37 mouse cellular contexts compared by ENCODE assay signal in the genomic region with DNA sequence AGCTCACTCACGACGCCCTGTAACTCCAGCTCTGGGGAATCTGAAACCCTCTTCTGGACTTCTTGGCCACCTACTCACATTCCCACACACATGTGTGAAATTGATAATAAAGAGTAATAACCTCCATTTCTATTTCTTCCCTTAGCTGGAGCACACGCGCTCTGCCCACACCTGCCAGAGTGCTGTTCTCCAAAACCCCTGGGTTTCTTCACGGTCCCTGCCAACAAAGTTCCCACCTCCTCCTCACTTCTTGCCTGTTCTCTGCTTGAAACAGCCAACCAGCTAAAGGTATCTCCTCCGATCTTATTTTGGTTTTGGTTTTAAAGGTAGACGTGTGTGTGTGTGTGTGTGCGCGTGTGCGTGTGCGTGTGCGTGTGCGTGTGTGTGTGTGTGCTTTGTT. TPM values are rescaled to one million over a fixed set of nuclear protein-coding genes. Genes with fewer than 3 reads are reported as not detected.
A peak's percentile ranks its signal among the peaks of the same experiment; 100 is the strongest.
DNase-seq lines count a peak whose midpoint lies in the region; ATAC-seq and TF ChIP-seq lines count a peak whose summit lies in the region.
"Had no signal": no experiment of that assay in that cellular context is flagged by ENCODE, and none has a peak within 500 bp of the region (broad histone marks: within the 10 kb centered on the region; RNA-seq: fewer than 3 reads in every experiment).

No protein-coding gene starts in this region.

- H3K9me3 ChIP-seq in lung, postnatal 0 days (ENCODE audit: low read length) = no peaks in the 10 kb centered on the region
- H3K9me3 ChIP-seq: embryonic facial prominence, embryonic 13.5 days; forebrain, embryonic 10.5 days; forebrain, embryonic 15.5 days; hindbrain, embryonic 12.5 days; intestine, embryonic 15.5 days; liver, embryonic 12.5 days; midbrain, embryonic 10.5 days; midbrain, embryonic 15.5 days had no signal

- WGBS in lung, postnatal 0 days = 81% methylated on average over 13 of the region's 13 CpGs

- no peak for ATAC-seq in lung, postnatal 0 days
- ATAC-seq: forebrain, embryonic 15.5 days; hindbrain, postnatal 0 days; intestine, embryonic 15.5 days; liver, embryonic 12.5 days; midbrain, embryonic 15.5 days had no signal

- no peak overlapping the region for H3K4me2 ChIP-seq in lung, postnatal 0 days (replicated peaks; ENCODE audit: low read depth, low read length)
- H3K4me2 ChIP-seq: embryonic facial prominence, embryonic 13.5 days; forebrain, embryonic 15.5 days; heart, embryonic 11.5 days; hindbrain, embryonic 12.5 days; liver, embryonic 12.5 days; midbrain, embryonic 15.5 days had no signal

- DNase-seq in frontal cortex, postnatal 36 days (ENCODE audit: low spot score in 2 of 2) = peak; percentile 43 to 49
- no peak for DNase-seq in frontal cortex, postnatal 14 days (ENCODE audit: low spot score in 2 of 2)
- DNase-seq in left cerebral cortex, postnatal 36 days (ENCODE audit: low spot score in 2 of 2) = peak; percentile 40 to 52
- no peak for DNase-seq in left cerebral cortex, postnatal 4 days
- peak; percentile 36 for DNase-seq in right cerebral cortex, postnatal 25 days
- DNase-seq in right cerebral cortex, postnatal 14 days = no peak
- DNase-seq in lung, postnatal 0 days (ENCODE audit: low spot score) = no peak
- DNase-seq: adrenal gland, postnatal 25 days; cerebellum, adult 18-20 months; cerebellum, postnatal 10 days; gastrocnemius, postnatal 36 days; heart, adult 18-20 months; heart, postnatal 36 days; kidney, adult 2 months; kidney, postnatal 4 days; lung, adult 18-20 months; thymus, postnatal 4 days had no signal

- H3K4me1 ChIP-seq in lung, postnatal 0 days (ENCODE audit: insufficient read depth, low read depth, low read length) = no peaks in the 10 kb centered on the region

- no peaks in the 10 kb centered on the region for H3K27me3 ChIP-seq in lung, postnatal 0 days (replicated peaks; ENCODE audit: insufficient read depth, low read length)
- H3K27me3 ChIP-seq: forebrain, embryonic 15.5 days; intestine, embryonic 15.5 days; midbrain, embryonic 15.5 days had no signal

- no peak for TF ChIP-seq EP300 in lung, postnatal 0 days (IDR thresholded peaks at IDR 0.05)

- H3K4me3 ChIP-seq in lung, postnatal 0 days (ENCODE audit: low read depth, low read length) = no peak overlapping the region
- H3K4me3 ChIP-seq: embryonic facial prominence, embryonic 13.5 days; forebrain, embryonic 10.5 days; forebrain, embryonic 15.5 days; hindbrain, embryonic 12.5 days; intestine, embryonic 15.5 days; liver, embryonic 12.5 days; midbrain, embryonic 10.5 days; midbrain, embryonic 15.5 days had no signal

- no peak overlapping the region for H3K27ac ChIP-seq in lung, postnatal 0 days (ENCODE audit: low read length)
- H3K27ac ChIP-seq: embryonic facial prominence, embryonic 13.5 days; forebrain, embryonic 10.5 days; forebrain, embryonic 15.5 days; hindbrain, embryonic 12.5 days; hindbrain, postnatal 0 days; midbrain, embryonic 10.5 days; midbrain, embryonic 15.5 days had no signal

- H3K36me3 ChIP-seq in lung, postnatal 0 days (ENCODE audit: insufficient read depth, low read length) = no peaks in the 10 kb centered on the region
- H3K36me3 ChIP-seq: embryonic facial prominence, embryonic 13.5 days; forebrain, embryonic 10.5 days; forebrain, embryonic 15.5 days; hindbrain, embryonic 12.5 days; intestine, embryonic 15.5 days; liver, embryonic 12.5 days; midbrain, embryonic 10.5 days; midbrain, embryonic 15.5 days had no signal

- no peak for TF ChIP-seq CTCF in lung, postnatal 0 days (IDR thresholded peaks at IDR 0.05)

- H3K9ac ChIP-seq in lung, postnatal 0 days (replicated peaks; ENCODE audit: low read depth) = no peak overlapping the region
- H3K9ac ChIP-seq: embryonic facial prominence, embryonic 13.5 days; forebrain, embryonic 15.5 days; hindbrain, embryonic 12.5 days; intestine, embryonic 15.5 days; liver, embryonic 12.5 days; midbrain, embryonic 15.5 days had no signal

- intact Hi-C loops in left cerebral cortex, postnatal 36 days (cut with DNase I) = no loop called here
- intact Hi-C loops in left cerebral cortex, postnatal 4 days (cut with DNase I) = no loop called here

RNA-seq across cellular contexts. Expression of gene Ddi2, which starts 7.2 kb away (rescaled TPM):
- 10 to 100 TPM; 39.4 to 44.1 TPM for total RNA-seq in left cerebral cortex, postnatal 36 days (2021)
- total RNA-seq in left cerebral cortex, postnatal 4 days (2021) = 10 to 100 TPM; 26.3 to 26.7 TPM
- 16.8 and 19.7 TPM in 2 replicates for polyA plus RNA-seq in lung, postnatal 0 days (2015; fragmentation: Nextera tagmentation; extraction: Ambion mirVana)

RNA-seq across cellular contexts. Expression of gene Agmat, which starts 16.1 kb away (rescaled TPM):
- total RNA-seq in left cerebral cortex, postnatal 36 days (2021) = 1 to 10 TPM; 1.1 to 1.3 TPM
- not detected for total RNA-seq in left cerebral cortex, postnatal 4 days (2021)
- polyA plus RNA-seq in lung, postnatal 0 days (2015; fragmentation: Nextera tagmentation; extraction: Ambion mirVana) = 0.25 and 0.27 TPM in 2 replicates
- total RNA-seq: common myeloid progenitor, adult 5-6 weeks; hindbrain, postnatal 0 days; layer of hippocampus, adult 8-10 months; layer of hippocampus, postnatal 25 days; megakaryocyte progenitor cell, adult 5-6 weeks; neutrophil, adult 5-6 weeks had no signal
- polyA plus RNA-seq: embryonic facial prominence, embryonic 13.5 days; forebrain, embryonic 10.5 days; forebrain, embryonic 15.5 days; hindbrain, embryonic 12.5 days; midbrain, embryonic 10.5 days; midbrain, embryonic 15.5 days; neural tube, embryonic 11.5 days had no signal

RNA-seq across cellular contexts. Expression of gene Rsc1a1, which starts 45.0 kb away (rescaled TPM):
- 1 to 10 TPM in 1 of 2 experiments, not detected in 1; 2.9 TPM for total RNA-seq in left cerebral cortex, postnatal 36 days (2021)
- total RNA-seq in left cerebral cortex, postnatal 4 days (2021) = 1 to 10 TPM in 1 of 2 experiments, under 1 TPM in 1; 0.42 to 2.2 TPM
- polyA plus RNA-seq in lung, postnatal 0 days (2015; fragmentation: Nextera tagmentation; extraction: Ambion mirVana) = not detected in 2 replicates
- total RNA-seq: adrenal gland, adult 18-20 months; adrenal gland, postnatal 25 days had no signal
- polyA plus RNA-seq: embryonic facial prominence, embryonic 13.5 days; forebrain, embryonic 15.5 days; heart, embryonic 16.5 days; hindbrain, postnatal 0 days; intestine, embryonic 15.5 days; kidney, embryonic 16.5 days; neural tube, embryonic 11.5 days; thymus, postnatal 0 days had no signal

Comparison
In these comparisons a context has a peak if more than half of its experiments do, and no peak if none do; other contexts are left out.
1. DNase-seq: peak in frontal cortex, postnatal 36 days (2 of 2), left cerebral cortex, postnatal 36 days (2 of 2) and right cerebral cortex, postnatal 25 days (single experiment); none in frontal cortex, postnatal 14 days (0 of 2), left cerebral cortex, postnatal 4 days (single experiment), right cerebral cortex, postnatal 14 days (single experiment) and lung, postnatal 0 days (single experiment).